Mouse (Mus musculus): ENCODE measurements around the gene Slamf9.

GRCm38 (mm10) chr1:172492047-172492446, 16.9 kb downstream of the Slamf9 start:
- TF ChIP-seq CTCF (IDR thresholded peaks at IDR 0.05; ENCODE audit: low read depth, low read length): no peak
- TF ChIP-seq GATA1 (IDR thresholded peaks at IDR 0.05; ENCODE audit: borderline replicate concordance, low read length): no peak

All from G1E (cell line).